Mouse (Mus musculus) megakaryocyte, embryonic 14.5 days (primary cell): ENCODE results near the gene Fgfr2.

Experiments
- FLI1 ChIP-seq: IDR thresholded peaks from 2 replicates; pipeline ENCODE4 v1.6.1; 2012; ENCODE audit warnings: low read length, inconsistent platforms, mixed read lengths
- GATA1 ChIP-seq: IDR thresholded peaks from 3 replicates; pipeline ENCODE4 v1.6.1; 2012; ENCODE audit warnings: mixed read lengths, low read length, inconsistent platforms, borderline replicate concordance

DNA sequence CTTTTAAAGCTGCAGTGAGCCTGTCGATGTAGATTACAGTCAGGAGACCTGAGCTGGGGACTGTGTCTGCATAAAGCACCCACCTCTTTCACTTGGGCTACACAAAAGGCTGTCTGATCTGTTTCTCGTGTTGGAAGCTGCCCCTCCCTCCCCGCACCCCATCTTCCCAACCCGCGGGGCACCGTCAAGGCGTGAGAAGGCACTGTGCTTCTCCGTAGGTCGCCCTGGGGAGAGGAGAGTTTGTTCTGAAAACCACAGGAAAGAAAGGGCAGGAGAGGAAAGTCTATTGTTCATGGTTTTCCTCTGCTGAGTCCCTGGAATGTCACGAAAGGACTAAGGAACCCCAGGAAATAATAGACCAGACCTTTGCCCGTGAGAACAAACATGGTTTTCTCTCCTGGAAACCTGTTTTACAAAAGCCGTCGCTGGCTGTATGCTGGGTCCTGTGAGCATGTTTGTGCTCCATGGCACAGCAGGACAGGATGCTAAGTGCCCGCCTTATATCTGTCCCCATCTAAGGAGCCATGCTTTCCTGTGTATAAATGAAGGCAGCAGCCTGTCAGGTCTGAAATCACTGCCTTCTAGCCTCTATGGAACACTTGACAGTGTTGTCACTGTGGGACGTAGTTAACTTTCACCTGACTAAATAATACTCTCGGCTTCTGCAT lies 2403.1 kb downstream of the Fgfr2 start:
- TF ChIP-seq GATA1: no peak
- TF ChIP-seq FLI1: no peak
